Mouse (Mus musculus) small intestine, adult 2 months (tissue): ENCODE results near the gene Ralb.

Experiments
- CTCF ChIP-seq: fragments of 200-500 bp; IDR thresholded peaks from 2 replicates; pipeline ENCODE4 v1.5.1; 2012; ENCODE audit warnings: low read depth, mild to moderate bottlenecking, control low read depth, inconsistent platforms, low read length, moderate library complexity, mixed read lengths; ENCODE audit not compliant: insufficient replicate concordance, insufficient read length; ENCODE audit errors: extremely low read depth
- POLR2A ChIP-seq: fragments of 200-500 bp; IDR thresholded peaks from 2 replicates; pipeline ENCODE4 v1.6.1; 2012; ENCODE audit warnings: low read depth, mild to moderate bottlenecking, control low read depth, inconsistent platforms, low read length, moderate library complexity

GRCm38 (mm10) chr1:119492097-119492496 is 12.5 kb downstream of the Ralb start:
- TF ChIP-seq CTCF (no peak), POLR2A (no peak)
